Mouse (Mus musculus): ENCODE measurements at regions not wholly inside any gene's neighbourhood (a gene's known extent, or its start where the extent isn't known, plus 50 kb on each side); places are given as distances from the start of the nearest gene placed in this dataset.

DNA sequence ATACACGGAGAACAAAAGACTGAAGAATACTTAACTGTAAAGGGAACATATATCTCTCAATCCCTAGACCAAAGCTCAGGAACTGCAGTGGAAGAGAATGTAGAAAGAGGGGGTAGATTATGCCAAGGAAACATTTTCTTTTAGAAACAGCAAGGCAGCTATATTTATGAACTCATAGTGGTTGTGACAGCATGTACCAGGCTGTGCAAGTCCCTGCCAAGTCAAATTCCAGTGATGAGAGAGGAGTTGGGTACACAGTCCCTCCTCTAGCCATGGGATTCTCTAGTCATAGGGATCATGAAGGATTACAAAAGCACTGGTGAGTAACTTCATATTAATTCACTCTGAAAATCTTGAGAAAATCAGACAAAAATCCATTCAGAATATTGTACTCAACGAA lies 240.0 kb upstream of the Impg1 start:
- TF ChIP-seq CTCF (IDR thresholded peaks at IDR 0.05; ENCODE audit: control insufficient read depth, insufficient read depth, insufficient read length): no peak
- no peak for TF ChIP-seq MYOD1 (IDR thresholded peaks at IDR 0.05; ENCODE audit: control insufficient read depth, insufficient read length, low read depth)
- no peak for TF ChIP-seq MAX (IDR thresholded peaks at IDR 0.05)
- no peak for TF ChIP-seq USF1 (IDR thresholded peaks at IDR 0.05; ENCODE audit: low read depth)
- TF ChIP-seq FOSL1 (IDR thresholded peaks at IDR 0.05; ENCODE audit: insufficient read depth, low read length, poor library complexity, severe bottlenecking): no peak
- TF ChIP-seq CEBPB (IDR thresholded peaks at IDR 0.05; ENCODE audit: low read depth): no peak
- TF ChIP-seq MYOG (IDR thresholded peaks at IDR 0.05; ENCODE audit: control insufficient read depth, extremely low read depth, insufficient read length): no peak

All from C2C12 (cell line).